Mouse (Mus musculus): ENCODE data around the gene Siah3. TPM values are rescaled to one million over a fixed set of nuclear protein-coding genes. Genes with fewer than 3 reads are reported as not detected.
"Not testable (repeated sequence)": the region's sequence is repeated elsewhere in the genome, so short reads cannot be mapped to it uniquely, and the experiment has no call there.

The Siah3 gene
- 1 to 10 TPM; 6.2 to 6.5 TPM for total RNA-seq (2021)
- long read RNA-seq, experiment 1, full-length matches to known transcripts, result 4 of 7 reads
- long read RNA-seq, experiment 1, partial matches to known transcripts, result 0 of 7 reads
- long read RNA-seq, experiment 1, other reads (novel, unspliced or antisense), result 3 of 7 reads
- long read RNA-seq, experiment 2, partial matches to known transcripts, result 0 of 5 reads
- long read RNA-seq, experiment 2, other reads (novel, unspliced or antisense), result 5 of 5 reads

- DNase-seq (ENCODE audit: low spot score in 2 of 2), result peak; percentile 42 to 65
Observed at GRCm38 (mm10) chr14:75455743-75456421, at the start of gene Siah3. Gene Siah3, plus strand, starts transcription at chr14:75455982.

DNA sequence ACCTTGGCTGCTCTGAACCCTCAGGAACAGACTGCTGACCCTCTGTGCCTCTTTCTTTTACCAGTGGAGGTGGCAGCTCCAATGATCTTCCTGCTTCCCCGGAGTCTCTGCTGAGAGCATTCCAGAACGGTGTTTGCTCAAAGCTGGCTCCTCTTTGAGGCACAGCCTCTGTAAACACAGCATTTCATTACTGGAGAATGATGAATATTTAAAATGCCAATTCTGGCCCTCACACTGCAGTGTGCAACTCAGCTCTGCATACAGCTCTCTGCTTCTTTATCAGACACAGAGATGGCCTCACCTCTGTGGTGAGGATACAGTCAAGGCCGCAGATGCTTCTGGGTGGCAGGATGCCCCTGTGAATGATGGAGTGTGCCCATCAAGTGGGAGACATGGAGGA, 46.0 kb upstream of the Siah3 start:
- no peak for DNase-seq (ENCODE audit: low spot score in 2 of 2)

DNA sequence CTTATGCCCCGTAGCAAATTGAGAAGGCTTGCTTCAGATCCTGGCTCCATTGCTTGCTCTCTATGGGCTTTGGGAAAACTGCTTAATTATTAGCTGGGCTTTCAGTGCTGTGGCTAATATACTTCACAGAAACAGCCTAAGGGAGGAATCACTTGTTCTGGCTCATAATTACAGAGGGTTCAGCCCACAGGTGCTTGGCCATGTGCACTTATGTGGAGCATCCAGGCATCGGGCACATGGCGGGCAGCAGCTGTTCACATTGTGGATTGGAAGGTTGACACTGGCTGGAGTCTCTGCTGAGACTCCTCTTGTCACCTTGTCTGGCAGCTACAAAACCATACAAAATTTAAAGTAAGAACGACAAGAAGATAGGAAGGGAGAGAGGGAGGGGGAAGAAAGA, 45.4 kb upstream of the Siah3 start:
- no peak for DNase-seq (ENCODE audit: low spot score in 2 of 2)

GRCm38 (mm10) chr14:75418721-75419120, 37.1 kb upstream of the Siah3 start:
- no peak for DNase-seq (ENCODE audit: low spot score in 2 of 2)

DNA sequence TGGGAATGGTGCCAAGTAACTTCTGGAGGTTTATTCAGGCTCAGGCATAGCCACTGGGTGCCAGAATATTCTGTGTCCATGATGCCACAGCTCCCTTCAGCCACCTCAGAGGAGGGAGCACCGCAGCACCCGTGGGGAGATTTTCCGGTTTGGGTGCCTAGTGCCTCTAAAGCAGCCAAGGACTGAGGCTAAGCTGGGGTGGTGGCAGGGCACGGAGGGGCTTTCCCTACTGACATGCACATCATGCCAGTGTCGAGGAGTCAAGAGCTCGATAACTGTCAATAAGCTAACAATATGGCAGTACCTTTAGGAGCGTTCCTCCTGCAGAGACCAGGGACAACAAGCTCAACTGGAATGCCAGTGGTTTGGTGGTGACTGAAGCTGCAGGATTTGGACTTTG, 35.9 kb upstream of the Siah3 start:
- DNase-seq (ENCODE audit: low spot score in 2 of 2), result no peak

DNA sequence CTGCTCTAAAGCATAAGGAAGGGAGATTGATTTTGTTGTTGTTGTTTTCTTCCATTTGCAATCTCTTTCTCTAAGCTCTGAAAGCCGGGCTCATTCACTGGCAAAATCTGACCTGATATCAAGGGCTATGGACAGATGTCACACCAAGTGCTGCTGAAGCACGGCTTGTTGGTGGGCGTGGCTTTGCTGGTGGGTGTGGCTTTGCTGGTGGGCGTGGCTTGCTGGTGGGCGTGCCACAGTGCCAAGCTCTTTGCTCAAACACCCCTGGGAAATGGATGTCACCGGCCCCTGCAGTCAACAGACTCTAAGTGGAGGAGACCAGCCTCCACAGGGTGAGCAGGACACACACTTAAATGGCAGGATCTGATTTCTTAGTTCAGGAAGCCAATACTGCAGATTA, 35.0 kb upstream of the Siah3 start:
- DNase-seq (ENCODE audit: low spot score in 2 of 2), result no peak

GRCm38 (mm10) chr14:75431173-75431786, 24.5 kb upstream of the Siah3 start:
- no peak for DNase-seq (ENCODE audit: low spot score in 2 of 2)

GRCm38 (mm10) chr14:75432850-75433249, 22.9 kb upstream of the Siah3 start:
- no peak for DNase-seq (ENCODE audit: low spot score in 2 of 2)

- DNase-seq (ENCODE audit: low spot score in 2 of 2), result no peak
Observed at GRCm38 (mm10) chr14:75434576-75434975, 21.2 kb upstream of the Siah3 start.

DNA sequence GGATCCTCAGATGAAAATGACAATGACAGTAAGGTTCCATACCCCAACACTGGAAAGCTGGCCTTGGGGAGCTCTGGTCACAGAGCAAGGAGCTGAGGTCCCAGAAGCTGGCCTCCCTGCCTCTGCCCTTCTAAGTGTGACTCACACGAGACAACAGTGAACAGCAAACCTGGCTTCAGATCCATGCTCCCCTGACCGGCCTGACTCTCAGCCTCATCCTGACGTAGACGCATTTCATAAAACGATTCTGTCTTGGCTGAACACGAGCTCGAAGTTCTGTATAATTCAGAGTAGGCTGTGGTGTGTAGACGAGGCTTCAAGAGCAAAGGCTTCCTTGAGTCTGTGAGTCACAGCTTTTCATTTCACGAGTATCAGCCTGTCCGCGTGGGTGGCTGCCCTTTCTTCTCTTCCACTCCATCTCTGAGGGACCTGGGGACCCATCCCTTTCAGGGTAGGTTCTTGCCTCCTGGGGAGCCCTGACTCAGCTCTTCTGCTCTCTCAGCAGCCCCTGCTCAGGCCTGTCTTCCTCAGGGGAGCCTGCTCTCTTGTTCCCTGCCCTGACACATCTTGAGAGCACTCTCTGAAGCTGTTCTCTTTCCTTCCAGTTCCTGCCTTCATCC, 11.2 kb upstream of the Siah3 start:
- peak; percentile 59 to 70 for DNase-seq (ENCODE audit: low spot score in 2 of 2)

GRCm38 (mm10) chr14:75445281-75445947, 10.4 kb upstream of the Siah3 start:
- DNase-seq (ENCODE audit: low spot score in 2 of 2), result peak; percentile 73 to 82

GRCm38 (mm10) chr14:75445948-75446281, 9.9 kb upstream of the Siah3 start:
- no peak for DNase-seq (ENCODE audit: low spot score in 2 of 2)

DNA sequence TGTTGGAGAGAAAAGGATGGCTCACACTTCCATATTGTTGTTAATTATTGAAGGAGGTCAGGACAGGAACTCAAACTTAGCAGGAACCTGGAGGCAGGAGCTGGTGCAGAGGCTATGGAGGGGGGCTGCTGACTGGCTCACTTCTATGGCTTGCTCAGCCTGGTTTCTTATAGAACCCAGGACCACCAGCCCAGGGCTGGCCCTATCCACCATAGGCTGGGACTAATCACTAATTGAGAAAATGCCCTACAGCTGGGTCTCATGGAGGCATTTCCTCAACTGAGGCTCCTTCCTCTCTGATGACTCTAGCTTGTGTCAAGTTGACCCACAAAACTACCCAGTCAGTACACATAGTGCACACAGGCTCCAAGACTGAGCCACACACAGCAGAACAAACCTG, 9.5 kb upstream of the Siah3 start:
- not testable (repeated sequence) for DNase-seq (ENCODE audit: low spot score in 2 of 2)

- no peak for DNase-seq (ENCODE audit: low spot score in 2 of 2)
Observed at GRCm38 (mm10) chr14:75453906-75454305, 1.9 kb upstream of the Siah3 start.

GRCm38 (mm10) chr14:75454716-75455115, 1.1 kb upstream of the Siah3 start:
- no peak for DNase-seq (ENCODE audit: low spot score in 2 of 2)

GRCm38 (mm10) chr14:75455361-75455742, 430 bp upstream of the Siah3 start:
- DNase-seq (ENCODE audit: low spot score in 2 of 2), result no peak

GRCm38 (mm10) chr14:75456489-75457220, 873 bp downstream of the Siah3 start:
- peak; percentile 36 to 60 for DNase-seq (ENCODE audit: low spot score in 2 of 2)

DNA sequence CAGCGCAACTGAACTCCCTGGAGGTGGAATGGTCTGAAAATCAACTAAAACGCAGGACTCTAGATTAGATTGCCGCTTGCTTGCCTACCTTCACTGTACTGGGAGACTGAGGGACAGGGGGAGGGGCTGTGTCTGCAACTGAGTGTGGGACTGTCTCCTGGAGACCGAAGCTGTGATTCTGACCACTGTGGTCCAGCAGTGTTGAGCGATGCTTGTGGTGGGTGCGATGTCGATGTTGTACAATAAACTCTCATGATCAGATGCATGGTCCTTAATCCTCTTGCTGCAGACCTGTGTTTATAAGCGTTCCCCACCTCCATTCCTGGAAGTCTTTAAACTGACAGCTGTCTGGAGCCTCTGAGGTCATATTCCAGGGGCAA, 1.4 kb downstream of the Siah3 start:
- peak; percentile 23 to 42 for DNase-seq (ENCODE audit: low spot score in 2 of 2)

- DNase-seq (ENCODE audit: low spot score in 2 of 2), result no peak
Observed at GRCm38 (mm10) chr14:75459431-75459830, 3.6 kb downstream of the Siah3 start.

- peak in 1 of 2 experiments; percentile 62 for DNase-seq (ENCODE audit: low spot score in 2 of 2)
Observed at GRCm38 (mm10) chr14:75459991-75460390, 4.2 kb downstream of the Siah3 start.

GRCm38 (mm10) chr14:75460436-75460835, 4.7 kb downstream of the Siah3 start:
- peak in 1 of 2 experiments; percentile 35 for DNase-seq (ENCODE audit: low spot score in 2 of 2)
